Mouse (Mus musculus) testis, adult 2 months (tissue): Measurements from ENCODE around the gene Tnpo2.

Source experiments
- CTCF ChIP-seq: fragments of 200-500 bp; IDR thresholded peaks from 2 replicates; pipeline ENCODE4 v1.5.1; 2012; ENCODE audit warnings: low read depth, mild to moderate bottlenecking, inconsistent platforms, low read length, moderate library complexity; ENCODE audit not compliant: control insufficient read depth, insufficient read depth, insufficient replicate concordance
- POLR2A ChIP-seq: fragments of 200-500 bp; IDR thresholded peaks from 2 replicates; pipeline ENCODE4 v1.6.1; 2012; ENCODE audit warnings: low read depth, mild to moderate bottlenecking, inconsistent platforms, low read length, moderate library complexity; ENCODE audit not compliant: control insufficient read depth

DNA sequence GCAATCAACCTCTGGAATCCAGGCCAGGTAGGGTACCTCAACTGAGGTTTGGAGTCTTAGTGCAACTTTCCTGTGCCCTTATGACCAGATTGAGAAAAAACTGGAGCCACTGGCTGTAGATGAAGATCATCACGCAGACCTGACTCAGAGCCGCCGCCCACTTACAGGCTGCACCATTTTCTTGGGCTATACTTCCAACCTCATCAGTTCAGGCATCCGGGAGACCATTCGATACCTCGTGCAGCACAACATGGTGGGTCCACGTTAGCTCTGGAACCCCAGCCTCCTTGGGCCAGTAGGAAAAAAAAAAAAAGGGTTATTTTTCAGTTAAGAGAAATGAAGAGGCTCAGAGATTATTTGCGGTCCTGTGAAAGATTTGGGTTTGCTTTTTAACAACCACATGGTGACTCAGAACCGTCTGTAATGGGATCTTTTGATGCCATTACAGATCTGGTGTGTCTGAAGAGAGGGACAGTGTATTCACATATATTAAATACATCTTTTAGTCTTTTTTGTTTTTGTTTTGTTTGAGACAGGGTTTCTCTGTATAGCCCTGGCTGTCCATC lies 35.7 kb downstream of the Tnpo2 start:
- TF ChIP-seq POLR2A (no peak), CTCF (no peak)
